Mouse (Mus musculus) intestine, postnatal 0 days (tissue): ENCODE results near the gene Gm7030. TPM values are rescaled to one million over a fixed set of nuclear protein-coding genes. Genes with fewer than 3 reads are reported as not detected.

Source experiments
- ATAC-seq: fragments of 200-750 bp; cut with Nextera tagmentation; 2 replicates; pipeline ENCODE4 v1.8.0; 2017; ENCODE audit warnings: mild to moderate bottlenecking, moderate TSS enrichment, moderate library complexity
- H3K27ac ChIP-seq: fragments of 300-500 bp; sonication (generic); 2 replicates; pipeline ENCODE4 v1.5.1; 2014; ENCODE audit warnings: mild to moderate bottlenecking, low read depth, low read length, moderate library complexity
- H3K27me3 ChIP-seq: fragments of 300-500 bp; sonication (generic); replicated peaks from 2 replicates; pipeline ENCODE4 v1.6.1; 2014; ENCODE audit warnings: low read length, mixed read lengths; ENCODE audit not compliant: control insufficient read depth, insufficient read depth
- H3K36me3 ChIP-seq: fragments of 300-500 bp; sonication (generic); 2 replicates; pipeline ENCODE4 v1.6.1; 2014; ENCODE audit warnings: mild to moderate bottlenecking, moderate library complexity; ENCODE audit not compliant: control insufficient read depth, insufficient read depth
- H3K4me1 ChIP-seq: fragments of 300-500 bp; sonication (generic); replicated peaks from 2 replicates; pipeline ENCODE4 v1.6.1; 2014; ENCODE audit warnings: antibody characterized with exemption, low read length, mixed read lengths; ENCODE audit not compliant: control insufficient read depth, insufficient read depth
- H3K4me2 ChIP-seq: fragments of 300-500 bp; sonication (generic); replicated peaks from 2 replicates; pipeline ENCODE4 v1.6.1; 2014; ENCODE audit warnings: low read depth, mild to moderate bottlenecking, moderate library complexity
- H3K4me3 ChIP-seq: fragments of 300-500 bp; sonication (generic); 2 replicates; pipeline ENCODE4 v1.5.1; 2014; ENCODE audit warnings: low read depth, low read length
- H3K9ac ChIP-seq: fragments of 300-500 bp; sonication (generic); 2 replicates; pipeline ENCODE4 v1.6.1; 2014; ENCODE audit warnings: mild to moderate bottlenecking, low read depth, low read length
- H3K9me3 ChIP-seq: fragments of 300-500 bp; sonication (generic); 2 replicates; pipeline ENCODE4 v1.6.1; 2016; ENCODE audit warnings: mixed run types; ENCODE audit not compliant: control insufficient read depth
- CTCF ChIP-seq: sonication (generic); IDR thresholded peaks from 2 replicates; pipeline ENCODE4 v1.5.1; 2016; ENCODE audit warnings: low read depth, mild to moderate bottlenecking, control low read depth, antibody characterized with exemption, moderate library complexity
- WGBS: fragments of 180-500 bp; shearing (Covaris S2); extraction: QIAGEN DNeasy Blood & Tissue Kit; methylation state at CpG from one replicate; pipeline ENCODE4 v1.1.7; 2014; 5-methylcytosine and 5-hydroxymethylcytosine counted together
- polyA plus RNA-seq: library from polyadenylated mRNA; unstranded; fragments of >200 nt; fragmentation: Nextera tagmentation; extraction: Ambion mirVana; gene quantifications from 2 replicates; pipeline ENCODE4 v1.2.1, GENCODE M21; 2015

Gene Gm7030
- polyA plus RNA-seq, 1 experiment from 2014 or later = 0.93 TPM

DNA sequence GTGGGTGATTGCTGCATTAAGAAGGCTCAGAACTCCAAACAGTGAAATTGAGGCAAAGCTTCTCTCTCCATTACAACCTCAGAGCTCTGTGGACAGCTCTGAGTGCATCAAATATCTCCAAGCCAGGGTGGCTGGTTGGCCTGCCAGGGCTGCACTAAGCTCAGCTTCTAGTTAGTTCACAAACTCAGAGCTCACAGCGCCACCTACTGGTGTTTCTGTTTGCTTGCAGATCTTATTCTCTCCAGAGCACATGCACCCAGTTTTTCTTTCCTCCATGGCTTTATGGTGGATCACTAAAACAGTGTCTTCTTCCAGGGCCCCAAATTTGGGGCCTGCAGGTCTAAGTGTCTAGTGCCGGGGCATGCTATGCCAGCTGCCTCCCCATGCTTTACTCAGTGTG is 68.4 kb downstream of the Gm7030 start:
- Histone ChIP-seq H3K4me2 (no peak overlapping the region), H3K9me3 (no peaks in the 10 kb centered on the region), H3K4me1 (no peaks in the 10 kb centered on the region), H3K4me3 (no peak overlapping the region), H3K27ac (no peak overlapping the region), H3K36me3 (no peaks in the 10 kb centered on the region), H3K9ac (no peak overlapping the region), H3K27me3 (no peaks in the 10 kb centered on the region)
- peak; percentile 86 for TF ChIP-seq CTCF
- 26% methylated on average over 2 of the region's 2 CpGs for WGBS
- no peak for ATAC-seq

Other genes starting within 250 kb of the Gm7030 start
- 17.2 and 18.1 TPM in 2 replicates for gene Dhx16, start 249.6 kb downstream of the Gm7030 start, polyA plus RNA-seq
- 31.5 and 32.3 TPM in 2 replicates for gene 2310061I04Rik, start 232.0 kb downstream of the Gm7030 start, polyA plus RNA-seq
- gene Atat1, start 219.3 kb downstream of the Gm7030 start, polyA plus RNA-seq = 11.0 and 11.9 TPM in 2 replicates
- 81.6 and 85.7 TPM in 2 replicates for gene Mrps18b, start 213.0 kb downstream of the Gm7030 start, polyA plus RNA-seq
- 13.8 and 14.3 TPM in 2 replicates for gene Ppp1r10, start 213.0 kb downstream of the Gm7030 start, polyA plus RNA-seq
- gene Abcf1, start 159.7 kb downstream of the Gm7030 start, polyA plus RNA-seq = 84.1 and 91.1 TPM in 2 replicates
- gene Gnl1, start 149.6 kb downstream of the Gm7030 start, polyA plus RNA-seq = 29.4 and 33.9 TPM in 2 replicates
- gene Prr3, start 149.2 kb downstream of the Gm7030 start, polyA plus RNA-seq = 9.4 and 9.6 TPM in 2 replicates
- 1.4 and 1.5 TPM in 2 replicates for gene H2-T24, start 108.9 kb downstream of the Gm7030 start, polyA plus RNA-seq
- 68.3 and 71.7 TPM in 2 replicates for gene H2-T23, start 96.6 kb downstream of the Gm7030 start, polyA plus RNA-seq
- 19.5 and 21.2 TPM in 2 replicates for gene H2-T22, start 86.7 kb downstream of the Gm7030 start, polyA plus RNA-seq
- gene Gm6034, start 86.5 kb downstream of the Gm7030 start, polyA plus RNA-seq = 2.8 and 3.1 TPM in 2 replicates
- 84.2 and 86.5 TPM in 2 replicates for gene Gm11127, start 71.1 kb downstream of the Gm7030 start, polyA plus RNA-seq
- gene Gm19684, start 7.7 kb downstream of the Gm7030 start, polyA plus RNA-seq = 0.17 TPM in 1 of 2 replicates, not detected in the other
- gene Gm8909, start 39.1 kb upstream of the Gm7030 start, polyA plus RNA-seq = 28.7 and 31.1 TPM in 2 replicates
- gene H2-T3, start 60.9 kb upstream of the Gm7030 start, polyA plus RNA-seq = 53.3 and 65.3 TPM in 2 replicates
- 103 and 110 TPM in 2 replicates for gene Rpp21, start 128.6 kb upstream of the Gm7030 start, polyA plus RNA-seq
- gene Trim39, start 142.8 kb upstream of the Gm7030 start, polyA plus RNA-seq = 4.2 and 5.7 TPM in 2 replicates
- not detected in 2 replicates for gene H2-M10.2, start 157.1 kb upstream of the Gm7030 start, polyA plus RNA-seq
- gene H2-M10.1, start 196.7 kb upstream of the Gm7030 start, polyA plus RNA-seq = not detected in 2 replicates
- not detected in 2 replicates for gene H2-M10.3, start 239.0 kb upstream of the Gm7030 start, polyA plus RNA-seq